Mouse (Mus musculus) spleen, adult 2 months (tissue): ENCODE measurements around the gene Tmem233.

Experiments used
- CTCF ChIP-seq: fragments of 200-500 bp; IDR thresholded peaks from 2 replicates; pipeline ENCODE4 v1.5.1; 2011; ENCODE audit warnings: mild to moderate bottlenecking, inconsistent platforms; ENCODE audit not compliant: insufficient read depth, insufficient read length, insufficient replicate concordance; ENCODE audit errors: extremely low read depth
- POLR2A ChIP-seq: fragments of 200-500 bp; IDR thresholded peaks from 2 replicates; pipeline ENCODE4 v1.6.1; 2011; ENCODE audit warnings: low read depth, low read length, inconsistent platforms

GRCm38 (mm10) chr5:116018196-116018595 lies 64.8 kb downstream of the Tmem233 start:
- no peak for TF ChIP-seq CTCF
- no peak for TF ChIP-seq POLR2A
